Mouse (Mus musculus) spleen, adult 2 months (tissue): Measurements from ENCODE around the gene Atp13a5.

Source experiments
- CTCF ChIP-seq: fragments of 200-500 bp; IDR thresholded peaks from 2 replicates; pipeline ENCODE4 v1.5.1; 2011; ENCODE audit warnings: mild to moderate bottlenecking, inconsistent platforms; ENCODE audit not compliant: insufficient read depth, insufficient read length, insufficient replicate concordance; ENCODE audit errors: extremely low read depth
- POLR2A ChIP-seq: fragments of 200-500 bp; IDR thresholded peaks from 2 replicates; pipeline ENCODE4 v1.6.1; 2011; ENCODE audit warnings: low read depth, low read length, inconsistent platforms

DNA sequence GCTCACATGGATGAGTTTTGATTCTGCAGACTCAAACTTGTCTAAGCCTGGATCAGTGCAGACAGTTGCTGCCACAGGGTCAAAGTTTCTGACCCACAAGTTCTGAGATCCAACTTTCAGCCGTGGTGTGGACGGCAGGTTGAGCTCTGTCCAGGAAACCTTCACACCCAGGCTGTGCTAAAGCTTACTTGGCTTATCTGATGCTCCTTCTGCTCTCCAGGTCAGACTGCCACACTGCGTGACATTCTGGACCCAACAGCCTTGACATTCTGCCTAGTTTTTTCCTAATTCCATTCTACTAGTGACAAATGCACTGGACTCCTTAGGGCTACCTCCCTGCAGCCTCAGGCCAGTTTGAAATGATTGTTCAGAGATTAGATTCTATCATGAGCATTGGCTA lies 63.1 kb downstream of the Atp13a5 start:
- TF ChIP-seq CTCF (no peak), POLR2A (no peak)
